Mouse (Mus musculus) neural tube, embryonic 14.5 days (tissue): ENCODE data around the gene Mboat7. TPM values are rescaled to one million over a fixed set of nuclear protein-coding genes. Genes with fewer than 3 reads are reported as not detected.

Source experiments
- ATAC-seq: fragments of 200-750 bp; cut with Nextera tagmentation; 2 replicates; pipeline ENCODE4 v1.8.0; 2017; ENCODE audit warnings: low read depth, mild to moderate bottlenecking, moderate TSS enrichment, moderate library complexity
- H3K27ac ChIP-seq: fragments of 300-500 bp; sonication (generic); 2 replicates; pipeline ENCODE4 v1.5.1; 2014; ENCODE audit warnings: low read depth, mild to moderate bottlenecking, control low read depth, low read length, moderate library complexity, mixed read lengths
- H3K27me3 ChIP-seq: fragments of 300-500 bp; sonication (generic); 2 replicates; pipeline ENCODE4 v1.6.1; 2014; ENCODE audit warnings: low read length; ENCODE audit not compliant: control insufficient read depth, insufficient read depth
- H3K36me3 ChIP-seq: fragments of 300-500 bp; sonication (generic); 2 replicates; pipeline ENCODE4 v1.6.1; 2014; ENCODE audit warnings: low read length, mixed read lengths; ENCODE audit not compliant: control insufficient read depth, insufficient read depth
- H3K4me1 ChIP-seq: fragments of 300-500 bp; sonication (generic); 2 replicates; pipeline ENCODE4 v1.6.1; 2014; ENCODE audit warnings: low read length; ENCODE audit not compliant: control insufficient read depth, insufficient read depth
- H3K4me2 ChIP-seq: fragments of 300-500 bp; sonication (generic); 2 replicates; pipeline ENCODE4 v1.6.1; 2014; ENCODE audit warnings: mild to moderate bottlenecking, low read depth, low read length, control low read depth
- H3K4me3 ChIP-seq: fragments of 300-500 bp; sonication (generic); 2 replicates; pipeline ENCODE4 v1.5.1; 2014; ENCODE audit warnings: low read depth, low read length, control low read depth, mixed read lengths
- H3K9ac ChIP-seq: fragments of 300-500 bp; sonication (generic); replicated peaks from 2 replicates; pipeline ENCODE4 v1.6.1; 2014; ENCODE audit warnings: low read depth, mild to moderate bottlenecking, control low read depth, low read length, mixed read lengths
- H3K9me3 ChIP-seq: fragments of 300-500 bp; sonication (generic); 2 replicates; pipeline ENCODE4 v1.6.1; 2016; ENCODE audit warnings: low read length; ENCODE audit not compliant: control insufficient read depth
- WGBS: fragments of 180-500 bp; shearing (Covaris S2); extraction: QIAGEN DNeasy Blood & Tissue Kit; methylation state at CpG from one replicate; pipeline ENCODE4 v1.1.7; 2014; 5-methylcytosine and 5-hydroxymethylcytosine counted together
- polyA plus RNA-seq: library from polyadenylated mRNA; unstranded; fragments of >200 nt; fragmentation: Nextera tagmentation; extraction: Ambion mirVana; gene quantifications from 2 replicates; pipeline ENCODE4 v1.2.1, GENCODE M21; 2014

The Mboat7 gene
- polyA plus RNA-seq, 1 experiment from 2014 or later: 74.9 TPM

GRCm38 (mm10) chr7:3658578-3658977, 34.7 kb downstream of the Mboat7 start:
- WGBS: 95% methylated on average over 14 of the region's 14 CpGs
- Histone ChIP-seq H3K4me2 (no peak overlapping the region), H3K4me3 (no peak overlapping the region), H3K9me3 (no peaks in the 10 kb centered on the region), H3K27me3 (no peaks in the 10 kb centered on the region), H3K27ac (no peak overlapping the region), H3K9ac (no peak overlapping the region), H3K36me3 (peaks cover 82% of the 10 kb centered on the region), H3K4me1 (0 out of 2 replicates have a peak, but pooled peaks cover under 1% of the 10 kb centered on the region)
- ATAC-seq: no peak

GRCm38 (mm10) chr7:3656966-3657365, 36.4 kb downstream of the Mboat7 start:
- Histone ChIP-seq H3K9me3 (no peaks in the 10 kb centered on the region), H3K27me3 (no peaks in the 10 kb centered on the region), H3K4me1 (no peaks in the 10 kb centered on the region), H3K9ac (no peak overlapping the region), H3K4me2 (no peak overlapping the region), H3K36me3 (peaks cover 90% of the 10 kb centered on the region), H3K27ac (no peak overlapping the region), H3K4me3 (no peak overlapping the region)
- no peak for ATAC-seq
- 92% methylated on average over 4 of the region's 4 CpGs for WGBS

GRCm38 (mm10) chr7:3646641-3647040, 46.7 kb downstream of the Mboat7 start:
- H3K27me3 ChIP-seq: no peaks in the 10 kb centered on the region
- H3K4me2 ChIP-seq: peak overlapping the region; percentile 83
- no peaks in the 10 kb centered on the region for H3K9me3 ChIP-seq
- no peak overlapping the region for H3K27ac ChIP-seq
- 71% methylated on average over 4 of the region's 4 CpGs for WGBS
- peak overlapping the region; percentile 95; the same call in 1 of the 2 replicates for H3K9ac ChIP-seq
- peaks cover 27% of the 10 kb centered on the region for H3K4me1 ChIP-seq
- H3K36me3 ChIP-seq: peaks cover 15% of the 10 kb centered on the region
- peak overlapping the region; percentile 85 for H3K4me3 ChIP-seq
- no peak for ATAC-seq

- peak overlapping the region; percentile 83 for H3K4me2 ChIP-seq
- 27% methylated on average over 9 of the region's 9 CpGs for WGBS
Observed at GRCm38 (mm10) chr7:3646188-3646587, 47.1 kb downstream of the Mboat7 start.

GRCm38 (mm10) chr7:3645488-3646025, 47.8 kb downstream of the Mboat7 start:
- Histone ChIP-seq H3K4me2 (peak overlapping the region; percentile 83), H3K27ac (peak overlapping the region; percentile 95), H3K9ac (peak overlapping the region; percentile 95), H3K36me3 (peaks cover 7% of the 10 kb centered on the region), H3K9me3 (no peaks in the 10 kb centered on the region), H3K4me1 (peaks cover 27% of the 10 kb centered on the region), H3K4me3 (peak overlapping the region; percentile 85), H3K27me3 (no peaks in the 10 kb centered on the region)
- ATAC-seq: no peak; the same call in 1 of the 2 replicates
- WGBS: 0% methylated on average over 40 of the region's 58 CpGs

More at GRCm38 (mm10) chr7:3646188-3646587, 47.1 kb downstream of the Mboat7 start:
- Histone ChIP-seq H3K9ac (peak overlapping the region; percentile 95), H3K27ac (peak overlapping the region; percentile 95; the same call in 1 of the 2 replicates), H3K36me3 (peaks cover 11% of the 10 kb centered on the region), H3K4me3 (peak overlapping the region; percentile 85), H3K27me3 (no peaks in the 10 kb centered on the region), H3K9me3 (no peaks in the 10 kb centered on the region), H3K4me1 (peaks cover 27% of the 10 kb centered on the region)
- ATAC-seq: no peak

- Histone ChIP-seq H3K27ac (peak within 1 kb of the TSS; percentile 95), H3K9me3 (no peaks in the 10 kb centered on the region), H3K4me2 (peak within 1 kb of the TSS; percentile 83), H3K27me3 (no peaks in the 10 kb centered on the region), H3K4me3 (peak within 1 kb of the TSS; percentile 85), H3K36me3 (peaks cover 3% of the 10 kb centered on the region; the same call in 1 of the 2 replicates), H3K4me1 (peaks cover 27% of the 10 kb centered on the region), H3K9ac (peak within 1 kb of the TSS; percentile 95)
- ATAC-seq: peak; percentile 98
- under 1% methylated on average over 55 of the region's 58 CpGs for WGBS
Observed at GRCm38 (mm10) chr7:3644672-3645487, 48.4 kb downstream of the Mboat7 start, which contains the start of gene Cnot3. Cnot3 (plus strand) TSS chr7:3645268.

- ATAC-seq: no peak
- Histone ChIP-seq H3K4me2 (peak overlapping the region; percentile 45), H3K27ac (no peak overlapping the region), H3K9me3 (no peaks in the 10 kb centered on the region), H3K4me1 (peaks cover 27% of the 10 kb centered on the region), H3K27me3 (no peaks in the 10 kb centered on the region), H3K9ac (no peak overlapping the region), H3K36me3 (peaks cover 7% of the 10 kb centered on the region), H3K4me3 (peak overlapping the region; percentile 85)
- under 1% methylated on average over 11 of the region's 11 CpGs for WGBS
Observed at GRCm38 (mm10) chr7:3644348-3644671, 49.0 kb downstream of the Mboat7 start.

GRCm38 (mm10) chr7:3643843-3644242, 49.5 kb downstream of the Mboat7 start:
- no peak overlapping the region for H3K9ac ChIP-seq
- no peak overlapping the region for H3K27ac ChIP-seq
- WGBS: 22% methylated on average over 9 of the region's 9 CpGs
- no peaks in the 10 kb centered on the region for H3K27me3 ChIP-seq
- ATAC-seq: no peak
- H3K4me3 ChIP-seq: peak overlapping the region; percentile 85
- H3K4me2 ChIP-seq: peak overlapping the region; percentile 45
- H3K9me3 ChIP-seq: no peaks in the 10 kb centered on the region
- H3K4me1 ChIP-seq: peaks cover 27% of the 10 kb centered on the region
- peaks cover 10% of the 10 kb centered on the region for H3K36me3 ChIP-seq

- peaks cover 11% of the 10 kb centered on the region for H3K36me3 ChIP-seq
- no peak overlapping the region for H3K4me3 ChIP-seq
- H3K4me2 ChIP-seq: no peak overlapping the region
- H3K9me3 ChIP-seq: no peaks in the 10 kb centered on the region
- H3K27ac ChIP-seq: no peak overlapping the region
- H3K9ac ChIP-seq: no peak overlapping the region
- ATAC-seq: no peak
- no peaks in the 10 kb centered on the region for H3K27me3 ChIP-seq
- peaks cover 23% of the 10 kb centered on the region for H3K4me1 ChIP-seq
- WGBS: 77% methylated on average over 5 of the region's 5 CpGs
Observed at GRCm38 (mm10) chr7:3643412-3643811, 49.9 kb downstream of the Mboat7 start.
